Mouse (Mus musculus) embryonic fibroblast, embryonic 13.5 days (primary cell): ENCODE results near the gene Faim2. TPM values are rescaled to one million over a fixed set of nuclear protein-coding genes. Genes with fewer than 3 reads are reported as not detected.

Experiments
- H3K27ac ChIP-seq: 2 replicates; pipeline ENCODE4 v1.5.1; 2012; ENCODE audit warnings: low read length, control low read depth, inconsistent platforms; ENCODE audit not compliant: insufficient read depth
- H3K4me1 ChIP-seq: 2 replicates; pipeline ENCODE4 v1.6.1; 2011; ENCODE audit warnings: low read length; ENCODE audit not compliant: control insufficient read depth, insufficient read depth
- H3K4me3 ChIP-seq: 2 replicates; pipeline ENCODE4 v1.5.1; 2011; ENCODE audit warnings: mild to moderate bottlenecking, control low read depth, low read length; ENCODE audit not compliant: insufficient read depth
- CTCF ChIP-seq: IDR thresholded peaks from 2 replicates; pipeline ENCODE4 v1.5.1; 2011; ENCODE audit warnings: mild to moderate bottlenecking, control low read depth, low read length, moderate library complexity, borderline replicate concordance; ENCODE audit not compliant: insufficient read depth
- POLR2A ChIP-seq: IDR thresholded peaks from 2 replicates; pipeline ENCODE4 v1.6.1; 2011; ENCODE audit warnings: low read depth, mild to moderate bottlenecking, control low read depth, low read length, moderate library complexity
- polyA plus RNA-seq: library from polyadenylated mRNA; stranded (reverse); fragments of >200 nt; gene quantifications from 2 replicates; pipeline ENCODE4 v1.2.4, GENCODE M21; 2011; ENCODE audit warnings: low read depth; ENCODE audit not compliant: missing spikeins, insufficient read length

Faim2 gene
- polyA plus RNA-seq, 1 experiment: 1.4 TPM

GRCm38 (mm10) chr15:99470971-99471676 is 56.8 kb downstream of the Faim2 start:
- TF ChIP-seq POLR2A: no peak
- TF ChIP-seq CTCF: no peak
- Histone ChIP-seq H3K4me1 (no peaks in the 10 kb centered on the region), H3K27ac (no peak overlapping the region), H3K4me3 (no peak overlapping the region)

GRCm38 (mm10) chr15:99470224-99470761 is 57.7 kb downstream of the Faim2 start:
- H3K4me1 ChIP-seq: no peaks in the 10 kb centered on the region
- no peak overlapping the region for H3K4me3 ChIP-seq
- TF ChIP-seq CTCF (no peak), POLR2A (no peak)
- no peak overlapping the region for H3K27ac ChIP-seq

- no peak overlapping the region for H3K4me3 ChIP-seq
- TF ChIP-seq CTCF (no peak), POLR2A (no peak)
- no peak overlapping the region for H3K27ac ChIP-seq
Observed at GRCm38 (mm10) chr15:99469736-99470135, 58.2 kb downstream of the Faim2 start.

GRCm38 (mm10) chr15:99469067-99469466 is 58.9 kb downstream of the Faim2 start:
- TF ChIP-seq CTCF (no peak), POLR2A (no peak)
- Histone ChIP-seq H3K27ac (no peak overlapping the region), H3K4me3 (no peak overlapping the region), H3K4me1 (no peaks in the 10 kb centered on the region)

More at GRCm38 (mm10) chr15:99469736-99470135, 58.2 kb downstream of the Faim2 start:
- H3K4me1 ChIP-seq: no peaks in the 10 kb centered on the region

GRCm38 (mm10) chr15:99463194-99463593 is 64.8 kb downstream of the Faim2 start:
- no peak overlapping the region for H3K4me3 ChIP-seq
- TF ChIP-seq CTCF (no peak), POLR2A (no peak)
- H3K27ac ChIP-seq: peak overlapping the region; percentile 13
- H3K4me1 ChIP-seq: 0 out of 2 replicates have a peak, but pooled peaks cover 2% of the 10 kb centered on the region

GRCm38 (mm10) chr15:99457606-99458401 is 70.2 kb downstream of the Faim2 start, which contains the start of gene Nckap5l:
Nckap5l (minus strand) TSS chr15:99457748.
- TF ChIP-seq POLR2A (peak; percentile 75), CTCF (no peak)
- Histone ChIP-seq H3K27ac (peak within 1 kb of the TSS; percentile 55), H3K4me1 (0 out of 2 replicates have a peak, but pooled peaks cover 2% of the 10 kb centered on the region), H3K4me3 (peak within 1 kb of the TSS; percentile 82)

- peak; percentile 50; the same call in 1 of the 2 replicates for TF ChIP-seq POLR2A
- TF ChIP-seq CTCF: no peak
- Histone ChIP-seq H3K27ac (peak overlapping the region; percentile 42), H3K4me1 (no peaks in the 10 kb centered on the region), H3K4me3 (peak overlapping the region; percentile 81)
Observed at GRCm38 (mm10) chr15:99456963-99457605, 70.9 kb downstream of the Faim2 start.

GRCm38 (mm10) chr15:99456338-99456962 is 71.5 kb downstream of the Faim2 start:
- no peak for TF ChIP-seq POLR2A
- TF ChIP-seq CTCF: no peak
- peak overlapping the region; percentile 42 for H3K27ac ChIP-seq
- H3K4me1 ChIP-seq: no peaks in the 10 kb centered on the region
- H3K4me3 ChIP-seq: peak overlapping the region; percentile 81

- Histone ChIP-seq H3K27ac (no peak overlapping the region), H3K4me1 (no peaks in the 10 kb centered on the region), H3K4me3 (no peak overlapping the region; the same call in 1 of the 2 replicates)
- TF ChIP-seq CTCF (no peak), POLR2A (no peak)
Observed at GRCm38 (mm10) chr15:99455415-99455814, 72.5 kb downstream of the Faim2 start.
